Mouse (Mus musculus): Measurements from ENCODE around the gene Kcnq1. TPM values are rescaled to one million over a fixed set of nuclear protein-coding genes. Genes with fewer than 3 reads are reported as not detected.

Kcnq1 gene
- polyA plus RNA-seq (2014; fragmentation: Illumina TruSeq; extraction: RNeasy Lipid Tissue Mini Kit (QIAGEN cat#74804); ENCODE audit: low read depth, low replicate concordance), result 0.48 TPM

DNA sequence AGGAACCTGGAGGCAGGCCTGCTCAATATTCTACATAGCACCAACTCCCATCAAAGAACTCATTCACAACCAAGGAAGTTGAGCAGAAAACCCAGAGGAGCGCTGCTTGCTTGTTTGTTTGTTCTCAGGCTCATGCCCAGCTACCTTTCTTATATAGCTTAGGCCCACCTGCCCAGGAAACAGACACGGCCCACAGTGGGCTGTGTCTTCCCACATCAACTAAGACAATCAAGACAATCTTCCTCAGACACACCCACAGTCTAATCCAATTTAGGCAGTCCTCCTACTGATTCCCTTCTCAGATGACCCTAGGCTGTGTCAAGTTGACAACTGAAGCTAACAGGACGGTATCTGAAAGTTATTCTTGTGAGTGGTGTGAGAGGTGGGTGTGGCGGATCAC, at the start of gene Kcnq1:
Gene Kcnq1 (plus strand): TSS at position 301 of the 400 bp plus-strand sequence.

DNA sequence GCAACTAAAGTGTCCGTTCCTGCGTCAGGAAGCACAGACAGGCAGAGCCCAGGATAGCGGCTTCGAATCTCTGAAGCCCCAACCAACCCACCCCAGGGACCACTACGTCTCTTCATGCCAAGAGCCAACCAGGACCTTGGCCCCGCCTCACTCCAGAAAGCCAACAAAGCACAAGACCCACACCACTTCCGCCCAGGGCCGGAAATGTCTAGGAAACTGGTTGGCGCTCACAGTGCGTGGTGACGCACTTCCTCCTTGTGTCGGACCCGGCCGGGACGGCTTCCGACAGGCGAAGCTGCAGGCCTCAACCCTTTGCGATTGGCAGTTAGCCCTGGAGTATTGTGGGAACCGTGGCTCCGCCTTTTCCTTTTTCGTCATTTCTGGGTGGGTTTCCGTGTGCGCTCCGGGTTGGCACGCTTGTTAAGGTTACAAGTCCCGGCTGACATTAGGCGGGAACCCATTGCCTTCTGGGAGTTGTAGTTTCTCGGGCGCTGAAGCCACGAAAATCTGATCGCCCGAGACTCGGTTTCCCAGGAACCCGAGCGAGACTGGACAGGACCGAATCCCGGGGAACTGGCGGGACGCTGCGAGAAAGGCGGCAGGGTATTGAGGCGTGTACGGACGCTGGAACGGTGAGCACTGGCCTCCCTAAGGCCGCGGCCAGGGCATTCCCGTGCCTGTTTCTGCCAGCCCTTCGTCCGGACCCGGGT, 37.1 kb upstream of the Kcnq1 start, which contains the start of gene Tssc4:
Gene Tssc4 (plus strand): TSS at position 368 of the 710 bp plus-strand sequence.

DNA sequence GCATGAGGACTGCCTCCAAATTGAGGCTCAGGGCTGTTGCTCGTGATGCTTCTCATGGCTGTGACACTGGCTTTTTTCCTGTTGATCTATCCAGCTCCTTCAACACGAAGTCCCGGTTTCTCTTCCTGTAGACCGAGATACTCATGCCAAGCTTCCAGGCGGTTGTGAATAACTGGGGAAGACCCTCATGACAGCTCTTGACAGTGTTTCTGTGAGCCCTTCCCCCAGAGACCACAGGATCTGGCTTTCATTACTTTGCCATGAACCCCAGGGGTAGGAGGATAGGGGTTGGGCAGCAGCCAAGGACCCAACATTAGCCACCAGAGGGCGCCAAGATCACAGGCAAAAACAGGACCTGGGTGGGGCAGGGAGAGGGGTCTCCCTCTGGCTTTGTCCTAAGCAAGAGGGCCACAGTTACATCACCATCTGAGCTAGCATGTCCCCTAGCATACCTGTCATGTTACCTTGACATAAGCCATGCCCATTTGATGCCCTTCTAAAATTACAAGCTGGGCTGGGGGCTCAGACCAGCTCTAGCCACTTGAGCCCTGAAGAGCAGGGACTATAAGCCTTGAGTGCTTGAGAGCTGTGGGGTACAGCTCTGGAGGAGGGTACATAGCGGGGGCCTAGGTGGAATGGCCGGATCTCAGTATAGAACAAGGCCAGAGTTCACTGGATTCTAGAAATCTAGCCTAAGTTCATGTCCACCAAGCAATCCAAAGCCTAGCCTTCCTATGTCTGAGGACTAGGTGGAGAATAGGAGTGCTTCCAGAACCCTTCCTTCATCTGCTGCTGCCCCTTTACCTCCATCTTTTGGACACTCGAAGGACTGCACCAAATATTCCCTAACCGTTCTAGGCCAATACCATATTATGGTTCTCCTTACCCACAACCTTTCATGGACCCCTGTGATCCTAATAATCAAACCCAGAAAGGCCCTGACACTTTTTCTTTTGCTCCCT, 11.3 kb upstream of the Kcnq1 start, which contains the start of gene Trpm5:
Gene Trpm5 (minus strand): TSS at position 51 of the 962 bp plus-strand sequence.

DNA sequence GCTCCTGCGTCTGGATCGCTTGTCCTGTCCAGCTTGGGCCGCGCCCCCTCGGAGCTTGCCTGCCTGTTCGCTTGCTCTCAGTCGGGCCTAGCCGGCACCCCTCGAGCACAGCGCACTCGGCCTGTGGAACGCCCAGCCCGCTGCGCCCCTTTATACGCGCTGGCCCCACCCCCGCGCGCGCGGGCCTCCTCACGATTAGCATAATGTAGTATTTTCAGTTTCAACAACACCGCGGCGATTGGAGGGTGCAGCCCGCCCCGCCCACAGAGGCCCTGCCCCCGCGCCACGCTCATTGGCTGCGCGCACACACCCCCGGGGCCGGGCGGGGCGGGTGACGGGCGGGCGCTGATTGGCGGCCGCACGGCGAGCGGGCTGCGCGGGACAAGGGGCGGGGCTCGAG, 354.7 kb downstream of the Kcnq1 start, which contains the start of gene Cdkn1c:
Gene Cdkn1c (minus strand): TSS at position 177 of the 400 bp plus-strand sequence.

DNA sequence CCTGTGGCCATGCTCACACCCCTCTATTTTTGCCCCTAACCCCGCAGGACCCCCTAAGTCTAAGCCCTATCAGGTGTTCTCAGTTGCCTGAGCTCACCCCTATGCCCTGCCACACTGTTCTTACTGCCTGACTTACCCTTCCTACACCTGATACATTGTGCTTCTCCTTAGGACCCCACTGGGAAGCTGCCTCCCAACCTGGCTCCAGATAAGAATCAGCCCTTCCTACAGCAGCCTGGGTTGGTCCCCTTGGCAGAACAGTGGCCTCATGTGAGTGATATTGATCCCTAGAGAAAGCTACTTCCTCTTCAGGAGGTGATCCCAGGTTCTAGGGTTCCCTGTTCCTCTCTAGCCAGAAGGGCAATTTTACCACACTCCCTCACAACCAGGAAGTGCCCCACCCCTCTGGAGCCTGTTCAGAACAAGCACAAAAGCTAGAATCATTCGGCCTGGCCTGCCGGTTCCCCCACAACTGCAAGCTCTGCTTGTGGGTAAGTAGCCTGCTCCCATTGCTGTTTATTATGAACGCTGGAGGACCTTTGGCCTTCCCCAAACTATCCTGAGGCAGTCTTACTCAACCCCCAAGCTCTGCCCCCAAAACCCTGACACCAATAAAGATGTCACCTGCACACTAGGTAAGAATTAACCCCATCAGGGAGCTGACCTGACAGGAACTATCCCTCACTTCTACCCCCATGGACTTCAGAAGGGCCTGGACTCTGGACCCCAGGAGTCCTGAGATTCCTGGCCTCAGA, 367.4 kb downstream of the Kcnq1 start, which contains the start of gene Slc22a18:
Gene Slc22a18 (plus strand): TSS at position 390 of the 755 bp plus-strand sequence.

Other genes starting within 250 kb of the Kcnq1 start
- not detected for gene Th, start 175.2 kb upstream of the Kcnq1 start, polyA plus RNA-seq (2014; fragmentation: Illumina TruSeq; extraction: RNeasy Lipid Tissue Mini Kit (QIAGEN cat#74804); ENCODE audit: low read depth, low replicate concordance)
- gene Ascl2, start 137.1 kb upstream of the Kcnq1 start, polyA plus RNA-seq (2014; fragmentation: Illumina TruSeq; extraction: RNeasy Lipid Tissue Mini Kit (QIAGEN cat#74804); ENCODE audit: low read depth, low replicate concordance), result not detected
- gene Tspan32, start 101.3 kb upstream of the Kcnq1 start, polyA plus RNA-seq (2014; fragmentation: Illumina TruSeq; extraction: RNeasy Lipid Tissue Mini Kit (QIAGEN cat#74804); ENCODE audit: low read depth, low replicate concordance), result 0.45 TPM
- 116 TPM for gene Cd81, start 53.6 kb upstream of the Kcnq1 start, polyA plus RNA-seq (2014; fragmentation: Illumina TruSeq; extraction: RNeasy Lipid Tissue Mini Kit (QIAGEN cat#74804); ENCODE audit: low read depth, low replicate concordance)
- 0.40 TPM for gene Tssc4, start 37.1 kb upstream of the Kcnq1 start, polyA plus RNA-seq (2014; fragmentation: Illumina TruSeq; extraction: RNeasy Lipid Tissue Mini Kit (QIAGEN cat#74804); ENCODE audit: low read depth, low replicate concordance)
- not detected for gene Trpm5, start 11.7 kb upstream of the Kcnq1 start, polyA plus RNA-seq (2014; fragmentation: Illumina TruSeq; extraction: RNeasy Lipid Tissue Mini Kit (QIAGEN cat#74804); ENCODE audit: low read depth, low replicate concordance)